Mouse (Mus musculus): ENCODE measurements around the gene Wfdc11.

DNA sequence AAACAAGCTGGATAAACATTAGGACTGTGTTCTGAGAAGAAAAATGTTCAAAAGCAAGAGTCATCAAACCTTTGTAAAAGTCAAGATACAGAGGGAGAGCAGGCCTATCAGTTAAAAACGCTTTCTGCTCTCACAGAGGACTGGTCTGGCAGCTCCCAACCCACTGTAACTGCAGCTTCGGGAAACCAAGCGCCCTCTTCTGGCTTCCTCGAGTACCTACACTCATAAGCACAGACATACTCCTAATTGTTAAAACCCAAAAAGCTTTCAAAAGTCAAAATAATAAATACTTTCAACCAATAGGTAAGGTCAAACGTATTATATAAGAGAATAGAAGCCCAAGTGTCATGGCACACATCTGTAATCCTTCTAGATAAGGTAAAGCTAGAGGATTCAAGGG is 30.3 kb upstream of the Wfdc11 start:
- TF ChIP-seq FLI1 (IDR thresholded peaks at IDR 0.05; ENCODE audit: low read length) (no peak), GATA1 (IDR thresholded peaks at IDR 0.05; ENCODE audit: borderline replicate concordance, low read length) (no peak)

Data from megakaryocyte, embryonic 14.5 days (primary cell).